Mouse (Mus musculus) R1 (cell line): ENCODE measurements around the gene Lca5l.
"Not testable (repeated sequence)": the region's sequence is repeated elsewhere in the genome, so short reads cannot be mapped to it uniquely, and the experiment has no call there.

ENCODE experiments used
- DNase-seq: peaks from one replicate; pipeline ENCODE4 v3.0.0-alpha.2; 2018; ENCODE audit warnings: low read depth, low spot score

Gene Lca5l

GRCm38 (mm10) chr16:96168837-96169236 is 23.2 kb downstream of the Lca5l start:
- no peak for DNase-seq

- DNase-seq, result no peak
Measured at GRCm38 (mm10) chr16:96165723-96166264, 26.3 kb downstream of the Lca5l start.

- DNase-seq, result no peak
Measured at GRCm38 (mm10) chr16:96161336-96161735, 30.7 kb downstream of the Lca5l start.

GRCm38 (mm10) chr16:96160927-96161326 is 31.1 kb downstream of the Lca5l start:
- DNase-seq, result no peak

GRCm38 (mm10) chr16:96159794-96160346 is 32.2 kb downstream of the Lca5l start:
- peak; percentile 38 for DNase-seq

GRCm38 (mm10) chr16:96159091-96159731 is 32.9 kb downstream of the Lca5l start:
- peak; percentile 68 for DNase-seq

- peak; percentile 12 for DNase-seq
Measured at GRCm38 (mm10) chr16:96158511-96159080, 33.5 kb downstream of the Lca5l start.

- no peak for DNase-seq
Measured at GRCm38 (mm10) chr16:96157171-96157570, 34.9 kb downstream of the Lca5l start.

GRCm38 (mm10) chr16:96156019-96156418 is 36.1 kb downstream of the Lca5l start:
- no peak for DNase-seq

GRCm38 (mm10) chr16:96154476-96154875 is 37.6 kb downstream of the Lca5l start:
- DNase-seq, result no peak

- DNase-seq, result peak; percentile 80
Measured at GRCm38 (mm10) chr16:96151551-96151950, 40.5 kb downstream of the Lca5l start.

- no peak for DNase-seq
Measured at GRCm38 (mm10) chr16:96150995-96151394, 41.1 kb downstream of the Lca5l start.

- DNase-seq, result peak; percentile 35
Measured at GRCm38 (mm10) chr16:96149311-96149710, 42.8 kb downstream of the Lca5l start.

- no peak for DNase-seq
Measured at GRCm38 (mm10) chr16:96148834-96149233, 43.2 kb downstream of the Lca5l start.

- no peak for DNase-seq
Measured at GRCm38 (mm10) chr16:96145814-96146213, 46.3 kb downstream of the Lca5l start.

- DNase-seq, result peak; percentile 99
Measured at GRCm38 (mm10) chr16:96145110-96145800, 46.8 kb downstream of the Lca5l start, which contains the start of gene Wrb. Gene Wrb (plus strand): TSS chr16:96145407.

GRCm38 (mm10) chr16:96144748-96145109 is 47.3 kb downstream of the Lca5l start:
- not testable (repeated sequence) for DNase-seq

GRCm38 (mm10) chr16:96128466-96128865 is 63.6 kb downstream of the Lca5l start:
- DNase-seq, result no peak

GRCm38 (mm10) chr16:96127657-96128344 is 64.3 kb downstream of the Lca5l start, which contains the start of gene Hmgn1:
Gene Hmgn1 (minus strand): TSS chr16:96127729.
- DNase-seq, result peak; percentile 99

GRCm38 (mm10) chr16:96127288-96127656 is 64.8 kb downstream of the Lca5l start:
- no peak for DNase-seq

GRCm38 (mm10) chr16:96126684-96127171 is 65.3 kb downstream of the Lca5l start:
- peak; percentile 81 for DNase-seq
